Mouse (Mus musculus) bone marrow macrophage, adult 2 months (primary cell): ENCODE results near the gene Cadps2. TPM values are rescaled to one million over a fixed set of nuclear protein-coding genes. Genes with fewer than 3 reads are reported as not detected.

Experiments used
- H3K27ac ChIP-seq: 2 replicates; pipeline ENCODE4 v1.5.1; 2012; ENCODE audit warnings: low read depth, low read length; ENCODE audit not compliant: insufficient read depth
- H3K4me1 ChIP-seq: 2 replicates; pipeline ENCODE4 v1.6.1; 2012; ENCODE audit warnings: low read length; ENCODE audit not compliant: control insufficient read depth, insufficient read depth
- H3K4me3 ChIP-seq: 2 replicates; pipeline ENCODE4 v1.5.1; 2012; ENCODE audit warnings: mild to moderate bottlenecking, low read length, moderate library complexity; ENCODE audit not compliant: insufficient read depth
- CTCF ChIP-seq: IDR thresholded peaks from 2 replicates; pipeline ENCODE4 v1.5.1; 2012; ENCODE audit warnings: low read depth, mild to moderate bottlenecking, low read length, moderate library complexity
- POLR2A ChIP-seq: IDR thresholded peaks from 2 replicates; pipeline ENCODE4 v1.6.1; 2012; ENCODE audit warnings: mild to moderate bottlenecking, low read depth, low read length, borderline replicate concordance
- polyA plus RNA-seq: library from polyadenylated mRNA; stranded (reverse); fragments of >200 nt; gene quantifications from 2 replicates; pipeline ENCODE4 v1.2.4, GENCODE M21; 2012; ENCODE audit not compliant: missing spikeins, insufficient read depth, insufficient read length

Cadps2 gene
- polyA plus RNA-seq, 1 experiment = not detected

- Histone ChIP-seq H3K27ac (no peak overlapping the region), H3K4me1 (no peaks in the 10 kb centered on the region), H3K4me3 (no peak overlapping the region)
- TF ChIP-seq CTCF (no peak), POLR2A (no peak)
Observed at GRCm38 (mm10) chr6:23245121-23245520, 594.1 kb downstream of the Cadps2 start.

- TF ChIP-seq POLR2A = no peak
- no peak overlapping the region for H3K27ac ChIP-seq
- no peak overlapping the region for H3K4me3 ChIP-seq
- H3K4me1 ChIP-seq = no peaks in the 10 kb centered on the region
Observed at GRCm38 (mm10) chr6:23243821-23244760, 595.1 kb downstream of the Cadps2 start.

Other genes with a start within 250 kb of the Cadps2 start
- not detected in 2 replicates for gene Rnf133, start 189.1 kb downstream of the Cadps2 start, polyA plus RNA-seq
- gene Rnf148, start 184.3 kb downstream of the Cadps2 start, polyA plus RNA-seq = not detected in 2 replicates
- gene Tas2r118, start 130.6 kb upstream of the Cadps2 start, polyA plus RNA-seq = not detected in 2 replicates